ENCODE assay signal across 8 mouse cellular contexts in genomic region chr7:116323331-116323964, GRCm38 (mm10). TPM values are rescaled to one million over a fixed set of nuclear protein-coding genes. Genes with fewer than 3 reads are reported as not detected.
DNase-seq lines count a peak whose midpoint lies in the region; ATAC-seq lines count a peak whose summit lies in the region.

No protein-coding gene starts in this region.

- DNase-seq in neural tube, embryonic 10.5 days (ENCODE audit: extremely low spot score, low spot score) = peak; percentile 70
- DNase-seq in cerebellum, postnatal 25 days = peak; percentile 63 to 81
- DNase-seq in gastrocnemius, adult 18-20 months (ENCODE audit: low spot score) = peak; percentile 49
- peak; percentile 65 for DNase-seq in induced T-regulatory cell, adult 2 months (ENCODE audit: low read depth)
- DNase-seq in limb, embryonic 10.5 days (ENCODE audit: low spot score) = peak; percentile 72
- peak; percentile 74 for DNase-seq in midbrain, embryonic 10.5 days (ENCODE audit: low spot score)
- peak; percentile 36 to 48 for DNase-seq in spleen, postnatal 36 days (ENCODE audit: low spot score in 2 of 2)

- no peak overlapping the region for H3K9ac ChIP-seq in neural tube, embryonic 15.5 days (replicated peaks)

- no peak overlapping the region for H3K4me3 ChIP-seq in neural tube, embryonic 15.5 days (replicated peaks)
- no peak overlapping the region for H3K4me3 ChIP-seq in limb, embryonic 10.5 days
- no peak overlapping the region for H3K4me3 ChIP-seq in midbrain, embryonic 10.5 days

- H3K4me1 ChIP-seq in neural tube, embryonic 15.5 days = no peaks in the 10 kb centered on the region
- no peaks in the 10 kb centered on the region for H3K4me1 ChIP-seq in limb, embryonic 10.5 days
- 0 out of 2 replicates have a peak, but pooled peaks cover 3% of the 10 kb centered on the region for H3K4me1 ChIP-seq in midbrain, embryonic 10.5 days

- H3K9me3 ChIP-seq in neural tube, embryonic 15.5 days (replicated peaks) = no peaks in the 10 kb centered on the region
- H3K9me3 ChIP-seq in limb, embryonic 10.5 days (replicated peaks) = no peaks in the 10 kb centered on the region
- H3K9me3 ChIP-seq in midbrain, embryonic 10.5 days (replicated peaks) = no peaks in the 10 kb centered on the region

- no peaks in the 10 kb centered on the region; the same call in 1 of the 2 replicates for H3K36me3 ChIP-seq in neural tube, embryonic 15.5 days
- H3K36me3 ChIP-seq in limb, embryonic 10.5 days = peaks cover 12% of the 10 kb centered on the region
- H3K36me3 ChIP-seq in midbrain, embryonic 10.5 days = peaks cover 12% of the 10 kb centered on the region

- no peak overlapping the region for H3K27ac ChIP-seq in neural tube, embryonic 15.5 days (replicated peaks)
- H3K27ac ChIP-seq in limb, embryonic 10.5 days = no peak overlapping the region
- H3K27ac ChIP-seq in midbrain, embryonic 10.5 days (replicated peaks) = no peak overlapping the region

- ATAC-seq in neural tube, embryonic 15.5 days (ENCODE audit: low FRiP score) = no peak; the same call in 1 of the 2 replicates

- 35% methylated on average over 10 of the region's 10 CpGs for WGBS in neural tube, embryonic 15.5 days
- 40% methylated on average over 10 of the region's 10 CpGs for WGBS in limb, embryonic 10.5 days
- WGBS in midbrain, embryonic 10.5 days = 39% methylated on average over 10 of the region's 10 CpGs

- H3K4me2 ChIP-seq in neural tube, embryonic 15.5 days = no peak overlapping the region

- H3K27me3 ChIP-seq in neural tube, embryonic 15.5 days (replicated peaks) = no peaks in the 10 kb centered on the region
- H3K27me3 ChIP-seq in limb, embryonic 10.5 days (ENCODE audit: low read depth, poor library complexity, severe bottlenecking) = no peaks in the 10 kb centered on the region
- no peaks in the 10 kb centered on the region for H3K27me3 ChIP-seq in midbrain, embryonic 10.5 days (ENCODE audit: low read depth, poor library complexity, severe bottlenecking)

RNA-seq across cellular contexts. Expression of gene Rps13, which starts 10.5 kb away (rescaled TPM):
- 511 and 555 TPM in 2 replicates for polyA plus RNA-seq in neural tube, embryonic 15.5 days (2015; fragmentation: Nextera tagmentation; extraction: Ambion mirVana)
- 100 to 1,000 TPM; 260 to 323 TPM for total RNA-seq in gastrocnemius, adult 18-20 months (2021)
- polyA plus RNA-seq in limb, embryonic 10.5 days (2016; fragmentation: Nextera tagmentation; extraction: Ambion mirVana) = 840 and 992 TPM in 2 replicates
- 708 and 841 TPM in 2 replicates for polyA plus RNA-seq in midbrain, embryonic 10.5 days (2016; fragmentation: Nextera tagmentation; extraction: Ambion mirVana)

RNA-seq across cellular contexts. Expression of gene Plekha7, which starts 15.3 kb away (rescaled TPM):
- polyA plus RNA-seq in neural tube, embryonic 15.5 days (2015; fragmentation: Nextera tagmentation; extraction: Ambion mirVana) = 5.4 and 12.8 TPM in 2 replicates
- 1 to 10 TPM in 1 of 2 experiments, under 1 TPM in 1; 0.71 to 1.5 TPM for total RNA-seq in gastrocnemius, adult 18-20 months (2021)
- polyA plus RNA-seq in limb, embryonic 10.5 days (2016; fragmentation: Nextera tagmentation; extraction: Ambion mirVana) = 5.8 and 6.9 TPM in 2 replicates
- 25.5 and 25.7 TPM in 2 replicates for polyA plus RNA-seq in midbrain, embryonic 10.5 days (2016; fragmentation: Nextera tagmentation; extraction: Ambion mirVana)
